Mouse (Mus musculus) spleen, postnatal 36 days (tissue): Measurements from ENCODE around the gene Ankrd55.

ENCODE experiments used
- DNase-seq, 2 experiments: peaks; one replicate each; pipeline ENCODE4 v3.0.0; 2022; ENCODE audit warnings: low spot score in 2 of 2, mixed read lengths in 1 of 2

Gene Ankrd55

GRCm38 (mm10) chr13:112381476-112381875, 93.2 kb downstream of the Ankrd55 start:
- DNase-seq = no peak

- no peak for DNase-seq
Measured at GRCm38 (mm10) chr13:112382457-112382856, 94.2 kb downstream of the Ankrd55 start.

GRCm38 (mm10) chr13:112382956-112383355, 94.7 kb downstream of the Ankrd55 start:
- no peak for DNase-seq

- DNase-seq = no peak
Measured at GRCm38 (mm10) chr13:112383941-112384659, 95.8 kb downstream of the Ankrd55 start.

GRCm38 (mm10) chr13:112385040-112385439, 96.8 kb downstream of the Ankrd55 start:
- DNase-seq = no peak

DNA sequence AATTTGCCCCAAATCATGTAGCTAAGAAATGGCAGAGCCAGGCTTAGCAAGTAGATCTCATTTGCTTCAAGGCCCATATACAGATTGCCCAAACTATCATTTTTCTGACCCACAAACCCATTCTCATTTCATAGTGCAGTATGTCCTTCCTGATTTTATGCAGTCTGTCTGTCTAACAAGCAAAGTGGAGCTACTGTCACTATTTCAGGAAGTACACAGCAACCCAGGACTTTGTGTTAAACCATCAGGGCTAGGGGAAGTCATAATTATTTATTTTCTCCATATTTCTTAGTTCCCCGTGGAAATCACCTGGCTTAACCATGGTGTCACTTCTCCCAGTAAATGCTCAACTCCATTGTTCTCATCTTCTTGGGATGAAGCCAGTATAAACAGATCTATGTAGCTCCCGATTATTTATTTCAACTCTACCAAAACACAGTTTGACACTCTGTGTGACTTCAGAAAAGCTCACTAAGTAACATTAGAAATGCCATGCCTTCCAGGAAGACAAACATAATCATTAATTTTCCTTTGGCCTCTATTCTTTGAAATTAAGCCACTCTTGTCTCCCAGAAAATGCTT, 98.3 kb downstream of the Ankrd55 start:
- DNase-seq = no peak

DNA sequence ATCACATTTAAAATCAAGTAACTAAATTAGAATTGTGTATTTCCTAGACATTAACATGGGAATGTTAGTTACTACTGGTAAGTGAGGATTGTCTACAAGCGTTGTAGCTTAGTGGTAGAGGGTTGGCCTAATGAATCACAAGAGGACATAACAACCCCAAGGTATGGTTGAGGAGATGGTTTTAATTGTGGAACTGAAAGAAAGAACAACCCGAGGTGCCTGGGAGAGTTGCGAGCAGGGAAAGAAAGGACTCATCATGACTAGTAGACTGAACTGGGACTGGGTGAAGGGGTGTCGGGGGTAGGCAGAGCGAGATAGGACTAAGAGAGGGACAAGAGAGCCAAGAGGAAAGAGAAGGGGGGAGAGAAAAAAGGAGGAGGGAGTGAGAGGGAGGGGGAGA, 99.0 kb downstream of the Ankrd55 start:
- no peak for DNase-seq

DNA sequence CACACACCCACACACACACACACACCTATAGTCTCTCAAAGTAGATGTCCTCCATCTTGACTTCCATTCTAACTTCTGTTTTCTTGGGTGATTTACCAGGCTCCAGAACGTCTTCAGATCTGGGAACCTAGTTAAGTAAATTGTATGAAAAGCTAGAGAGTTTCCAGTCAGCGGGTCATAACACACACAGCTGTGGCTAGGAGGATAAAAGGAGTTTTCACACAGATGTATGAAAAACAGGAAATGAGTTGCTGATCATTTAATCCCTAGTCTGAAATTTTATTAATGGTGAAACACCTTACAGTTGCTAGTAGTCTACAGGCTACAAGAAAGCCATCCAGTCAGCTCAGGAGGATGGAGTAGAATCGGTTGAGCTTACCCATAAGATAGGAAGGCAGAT, 99.9 kb downstream of the Ankrd55 start:
- no peak for DNase-seq

DNA sequence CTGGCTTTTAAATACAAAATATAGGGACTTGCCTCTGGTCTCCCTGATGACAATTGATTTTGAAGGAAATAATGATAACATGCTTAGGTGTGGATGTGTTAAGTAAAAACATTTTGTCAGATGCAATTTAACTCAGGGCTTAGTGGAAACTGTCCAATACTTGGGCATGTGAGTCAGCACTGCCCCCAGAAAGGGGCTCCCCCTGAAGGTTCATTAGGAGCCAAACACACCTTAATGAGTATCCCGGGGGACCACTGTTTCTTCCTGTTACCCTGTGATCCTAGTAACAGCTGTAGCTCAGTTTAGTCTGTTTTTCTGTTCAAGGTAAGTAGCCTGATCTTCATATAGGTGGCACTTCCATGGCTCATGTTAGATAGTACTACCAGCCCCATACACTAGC, 102.0 kb downstream of the Ankrd55 start:
- no peak for DNase-seq

- DNase-seq = no peak
Measured at GRCm38 (mm10) chr13:112391354-112391753, 103.1 kb downstream of the Ankrd55 start.

DNA sequence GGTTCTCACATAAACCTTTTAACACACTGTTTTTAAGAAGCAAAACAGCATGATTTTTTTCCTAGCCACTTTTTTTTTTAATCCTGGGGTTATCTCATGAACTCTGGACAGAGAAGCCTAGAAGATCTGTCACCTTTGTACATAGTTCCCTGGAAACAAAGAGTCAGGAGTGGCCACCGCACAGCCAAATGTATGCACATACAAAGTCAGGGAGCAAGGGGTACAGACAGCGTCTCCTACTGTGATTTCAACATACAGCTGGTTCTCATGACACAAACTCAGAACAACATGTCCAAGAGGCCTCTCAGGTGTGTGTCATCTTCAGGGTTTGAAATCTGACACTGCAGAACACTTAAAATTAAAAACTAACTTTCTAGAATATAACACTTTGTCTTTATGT, 105.1 kb downstream of the Ankrd55 start:
- no peak for DNase-seq

GRCm38 (mm10) chr13:112394271-112394670, 106.0 kb downstream of the Ankrd55 start:
- DNase-seq = no peak

GRCm38 (mm10) chr13:112404723-112405122, 116.5 kb downstream of the Ankrd55 start:
- DNase-seq = no peak

GRCm38 (mm10) chr13:112405184-112405583, 116.9 kb downstream of the Ankrd55 start:
- no peak for DNase-seq

DNA sequence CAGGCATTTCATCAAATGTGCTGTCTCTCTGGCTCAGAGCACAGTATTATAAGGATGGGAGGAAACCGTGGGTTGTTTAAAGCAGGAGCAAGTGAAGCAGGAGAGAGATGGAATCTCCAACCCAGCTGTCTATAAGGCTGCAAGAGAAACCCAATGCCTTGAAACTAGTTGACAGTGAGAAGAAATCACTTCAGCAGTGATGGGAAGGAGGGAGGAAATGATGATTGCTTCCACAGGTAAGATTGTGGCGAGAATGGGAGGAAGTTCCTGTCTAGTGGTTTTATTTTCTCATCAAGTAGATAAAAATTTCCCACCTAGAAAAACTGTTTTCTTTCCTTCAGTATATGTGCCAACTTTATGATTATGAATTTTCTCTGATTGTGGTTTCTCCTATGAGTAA, 118.4 kb downstream of the Ankrd55 start:
- no peak for DNase-seq

DNA sequence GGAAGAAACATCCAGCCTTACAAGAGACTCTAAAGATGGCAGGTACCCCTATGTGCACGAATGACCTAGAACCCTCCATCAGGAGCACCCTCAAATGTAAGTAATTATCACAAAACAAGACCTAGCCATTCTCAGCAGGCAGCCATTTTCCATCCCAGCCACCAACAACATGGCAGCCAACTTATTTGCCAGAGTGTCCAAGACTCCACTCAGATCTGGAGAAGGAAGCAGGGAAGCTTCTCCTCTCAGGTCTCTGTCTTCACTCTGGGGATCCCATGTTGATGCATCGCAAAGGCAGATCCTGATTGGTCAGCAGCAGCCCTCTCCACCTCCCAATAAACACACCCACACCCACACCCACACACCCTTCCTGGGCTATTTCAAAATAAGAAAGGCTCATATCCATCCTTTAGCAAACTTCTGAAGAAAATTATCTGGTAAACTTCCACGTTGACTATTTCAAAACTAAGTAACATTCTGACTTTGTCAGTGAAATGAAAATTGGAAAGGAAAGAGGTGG, 119.0 kb downstream of the Ankrd55 start:
- DNase-seq = no peak

- DNase-seq = no peak
Measured at GRCm38 (mm10) chr13:112407776-112408490, 119.7 kb downstream of the Ankrd55 start.

DNA sequence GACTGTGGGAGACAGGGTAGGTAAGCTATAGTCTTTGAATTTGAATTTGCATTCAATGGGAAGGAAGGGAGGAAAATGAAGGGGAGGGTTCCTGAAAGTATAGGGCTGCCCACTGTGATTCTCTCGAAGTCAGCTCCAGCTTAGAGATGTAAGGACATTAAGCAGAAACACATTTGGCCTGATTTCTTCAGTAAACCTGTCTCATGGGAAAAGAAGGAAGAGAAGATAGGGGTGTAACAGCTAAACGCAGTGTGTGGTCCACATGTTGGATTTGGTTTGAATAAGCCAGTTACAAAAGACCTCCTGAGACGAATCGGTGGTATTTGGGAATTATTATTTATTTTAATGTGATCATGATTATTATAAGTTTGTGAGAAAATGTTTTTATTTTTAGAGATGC, 120.5 kb downstream of the Ankrd55 start:
- no peak for DNase-seq

- DNase-seq = no peak
Measured at GRCm38 (mm10) chr13:112409331-112409730, 121.1 kb downstream of the Ankrd55 start.

GRCm38 (mm10) chr13:112409851-112410250, 121.6 kb downstream of the Ankrd55 start:
- DNase-seq = no peak

GRCm38 (mm10) chr13:112410461-112410860, 122.2 kb downstream of the Ankrd55 start:
- no peak for DNase-seq

DNA sequence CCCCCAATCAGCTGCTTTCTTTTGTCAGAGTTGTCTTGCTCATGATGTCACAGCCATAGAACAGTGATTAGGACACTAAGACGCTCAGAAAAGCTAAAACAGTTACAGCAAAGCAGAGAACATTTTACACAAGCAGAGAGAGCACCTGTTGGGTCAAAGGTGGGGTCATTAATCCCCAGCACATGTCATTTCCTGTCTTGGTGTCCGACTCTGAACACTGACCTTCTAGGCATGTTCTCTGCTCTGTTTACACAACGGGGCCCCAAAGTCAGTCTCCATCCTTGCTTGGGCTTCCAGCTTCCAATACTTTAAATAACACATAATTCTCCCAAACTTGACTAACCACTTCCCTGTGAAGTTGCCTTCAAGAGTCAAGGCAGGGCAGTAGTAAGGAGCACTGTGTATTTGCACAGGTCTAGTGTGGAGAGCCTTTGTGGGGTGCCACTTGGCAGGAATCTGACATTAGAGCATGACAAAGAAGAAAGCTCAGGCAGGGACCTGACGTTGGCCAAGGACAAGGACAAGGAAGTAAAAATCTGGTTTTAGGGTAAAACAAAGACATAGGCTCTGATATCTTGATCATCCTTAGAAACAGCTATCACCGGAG, 123.1 kb downstream of the Ankrd55 start:
- no peak for DNase-seq
